Mouse (Mus musculus) heart, adult 2 months (tissue): ENCODE results near the gene Man1a2.

Experiments used
- CTCF ChIP-seq: fragments of 200-600 bp; IDR thresholded peaks from 2 replicates; pipeline ENCODE4 v1.8.1; 2022; ENCODE audit warnings: antibody characterized with exemption, mild to moderate bottlenecking, moderate library complexity
- EP300 ChIP-seq: fragments of 200-500 bp; IDR thresholded peaks from 2 replicates; pipeline ENCODE4 v1.6.1; 2011; ENCODE audit warnings: low read depth, low read length, control low read depth; ENCODE audit not compliant: insufficient read depth
- POLR2A ChIP-seq: fragments of 200-500 bp; IDR thresholded peaks from 2 replicates; pipeline ENCODE4 v1.6.1; 2011; ENCODE audit warnings: mild to moderate bottlenecking, low read depth, low read length, control low read depth; ENCODE audit not compliant: insufficient read depth

DNA sequence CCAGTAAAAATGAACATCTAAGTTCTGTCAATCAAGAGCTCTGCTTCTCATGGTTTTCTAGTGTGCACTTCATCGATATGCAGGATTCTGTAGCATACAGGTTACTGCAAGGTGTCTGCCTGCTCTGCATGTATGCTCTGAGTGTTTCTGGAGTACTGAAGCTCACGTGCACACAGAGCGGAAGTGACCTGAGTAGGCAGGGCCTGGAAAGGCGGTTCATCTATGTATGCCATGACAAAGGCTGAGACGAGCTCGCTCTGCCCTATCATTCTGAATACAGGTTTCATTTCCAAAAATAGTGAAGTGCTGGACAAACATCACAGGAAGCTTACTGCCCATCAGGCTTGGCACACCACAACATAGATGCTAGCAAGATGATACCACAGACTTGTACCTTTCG, 122.8 kb downstream of the Man1a2 start:
- TF ChIP-seq POLR2A (no peak), CTCF (no peak), EP300 (no peak)
